Mouse (Mus musculus): Measurements from ENCODE around the gene Dclk2.

- TF ChIP-seq CTCF (IDR thresholded peaks at IDR 0.05; ENCODE audit: low read depth) (no peak), EP300 (IDR thresholded peaks at IDR 0.05; ENCODE audit: low read depth) (no peak)
These were observed 40.2 kb upstream of the Dclk2 start for GRCm38 (mm10) chr3:86960656-86961394.

All from heart, postnatal 0 days (tissue).